Mouse (Mus musculus) hindlimb bud, embryonic 11.5 days (tissue): Measurements from ENCODE around the gene Napepld.

Experiments used
- DNase-seq: peaks from one replicate; pipeline ENCODE4 v3.0.0-alpha.2; 2012; ENCODE audit warnings: low read depth, low spot score; ENCODE audit errors: extremely low spot score

The Napepld gene

GRCm38 (mm10) chr5:21701351-21702008 is at the start of gene Napepld:
Napepld (minus strand) TSS chr5:21701396.
- peak; percentile 85 for DNase-seq

GRCm38 (mm10) chr5:21745966-21746365 is 44.8 kb upstream of the Napepld start:
- no peak for DNase-seq

- no peak for DNase-seq
Measured at GRCm38 (mm10) chr5:21744651-21745050, 43.5 kb upstream of the Napepld start.

GRCm38 (mm10) chr5:21743606-21744005 is 42.4 kb upstream of the Napepld start:
- DNase-seq, result no peak

- DNase-seq, result no peak
Measured at GRCm38 (mm10) chr5:21739881-21740280, 38.7 kb upstream of the Napepld start.

GRCm38 (mm10) chr5:21739120-21739519 is 37.9 kb upstream of the Napepld start:
- no peak for DNase-seq

GRCm38 (mm10) chr5:21737620-21738019 is 36.4 kb upstream of the Napepld start:
- DNase-seq, result no peak

- peak; percentile 69 for DNase-seq
Measured at GRCm38 (mm10) chr5:21736956-21737585, 35.9 kb upstream of the Napepld start, which contains the start of gene Pmpcb. Pmpcb (plus strand) TSS chr5:21737141.

GRCm38 (mm10) chr5:21736046-21736445 is 34.9 kb upstream of the Napepld start:
- DNase-seq, result no peak

GRCm38 (mm10) chr5:21735584-21735983 is 34.4 kb upstream of the Napepld start:
- DNase-seq, result no peak

- no peak for DNase-seq
Measured at GRCm38 (mm10) chr5:21735100-21735499, 33.9 kb upstream of the Napepld start.

- no peak for DNase-seq
Measured at GRCm38 (mm10) chr5:21732930-21733329, 31.7 kb upstream of the Napepld start.

GRCm38 (mm10) chr5:21732177-21732911 is 31.1 kb upstream of the Napepld start:
- DNase-seq, result no peak

- no peak for DNase-seq
Measured at GRCm38 (mm10) chr5:21729107-21729506, 27.9 kb upstream of the Napepld start.

GRCm38 (mm10) chr5:21724872-21725271 is 23.7 kb upstream of the Napepld start:
- no peak for DNase-seq

- no peak for DNase-seq
Measured at GRCm38 (mm10) chr5:21724427-21724826, 23.2 kb upstream of the Napepld start.

GRCm38 (mm10) chr5:21719209-21719608 is 18.0 kb upstream of the Napepld start:
- DNase-seq, result no peak

GRCm38 (mm10) chr5:21718546-21718945 is 17.4 kb upstream of the Napepld start:
- no peak for DNase-seq

- DNase-seq, result no peak
Measured at GRCm38 (mm10) chr5:21717165-21717715, 16.0 kb upstream of the Napepld start.

- no peak for DNase-seq
Measured at GRCm38 (mm10) chr5:21714447-21714846, 13.3 kb upstream of the Napepld start.

- no peak for DNase-seq
Measured at GRCm38 (mm10) chr5:21712127-21712715, 11.0 kb upstream of the Napepld start.
